14 mouse cellular contexts compared by ENCODE assay signal in genomic region chr14:27371669-27372076, GRCm38 (mm10). TPM values are rescaled to one million over a fixed set of nuclear protein-coding genes. Genes with fewer than 3 reads are reported as not detected.
DNase-seq lines count a peak whose midpoint lies in the region; ATAC-seq and TF ChIP-seq lines count a peak whose summit lies in the region.
"Had no signal": no experiment of that assay in that cellular context is flagged by ENCODE, and none has a peak within 500 bp of the region (broad histone marks: within the 10 kb centered on the region; RNA-seq: fewer than 3 reads in every experiment).

No protein-coding gene starts in this region.

- 41% methylated on average over 8 of the region's 8 CpGs for WGBS in intestine, embryonic 14.5 days
- 58% methylated on average over 8 of the region's 8 CpGs for WGBS in intestine, postnatal 0 days
- whole genome bisulfite sequencing in stomach, embryonic 16.5 days: 49% methylated on average over 8 of the region's 8 CpGs
- 83% methylated on average over 8 of the region's 8 CpGs for WGBS in forebrain, embryonic 16.5 days

- H3K36me3 ChIP-seq in intestine, embryonic 14.5 days (ENCODE audit: control insufficient read depth, insufficient read depth, low read length): no peaks in the 10 kb centered on the region
- H3K36me3 ChIP-seq in intestine, postnatal 0 days (ENCODE audit: control insufficient read depth, insufficient read depth): no peaks in the 10 kb centered on the region
- no peaks in the 10 kb centered on the region for H3K36me3 ChIP-seq in stomach, embryonic 16.5 days (ENCODE audit: control insufficient read depth, insufficient read depth, low read length)
- no peaks in the 10 kb centered on the region for H3K36me3 ChIP-seq in forebrain, embryonic 16.5 days (ENCODE audit: control insufficient read depth, insufficient read depth)
- H3K36me3 ChIP-seq: liver, embryonic 15.5 days had no signal

- no peaks in the 10 kb centered on the region for H3K9me3 ChIP-seq in intestine, embryonic 14.5 days (ENCODE audit: control insufficient read depth, low read length)
- H3K9me3 ChIP-seq in intestine, postnatal 0 days (ENCODE audit: control insufficient read depth): no peaks in the 10 kb centered on the region
- H3K9me3 ChIP-seq in stomach, embryonic 16.5 days (replicated peaks; ENCODE audit: control insufficient read depth, low read length): no peaks in the 10 kb centered on the region
- H3K9me3 ChIP-seq in forebrain, embryonic 16.5 days (ENCODE audit: control insufficient read depth, low read length): no peaks in the 10 kb centered on the region
- H3K9me3 ChIP-seq: forebrain, embryonic 13.5 days; G1E; liver, embryonic 15.5 days had no signal

- peak overlapping the region; percentile 57 for H3K27ac ChIP-seq in intestine, embryonic 14.5 days (ENCODE audit: low read depth)
- no peak overlapping the region for H3K27ac ChIP-seq in intestine, postnatal 0 days (ENCODE audit: low read depth, low read length)
- peak overlapping the region; percentile 51 for H3K27ac ChIP-seq in stomach, embryonic 16.5 days (ENCODE audit: low read length)
- H3K27ac ChIP-seq in forebrain, embryonic 16.5 days (ENCODE audit: low read length): no peak overlapping the region
- H3K27ac ChIP-seq: forebrain, embryonic 13.5 days; liver, embryonic 15.5 days; macrophage had no signal

- DNase-seq in frontal cortex, postnatal 10 days (ENCODE audit: low spot score in 2 of 2): no peak
- no peak for DNase-seq in intestine, embryonic 14.5 days (ENCODE audit: low spot score)
- DNase-seq in cerebellum, postnatal 36 days: peak; percentile 52 to 60
- no peak for DNase-seq in urinary bladder, postnatal 10 days (ENCODE audit: low spot score)
- DNase-seq: thymus, adult 2 months had no signal

- ATAC-seq in frontal cortex, adult (ENCODE audit: low TSS enrichment): 0 out of 2 replicates have a peak, but pooled peaks have one; percentile 8
- ATAC-seq in intestine, embryonic 14.5 days (replicated peaks; ENCODE audit: low FRiP score, low TSS enrichment, low read depth): no peak
- no peak for ATAC-seq in intestine, postnatal 0 days
- ATAC-seq in stomach, embryonic 16.5 days (ENCODE audit: insufficient read depth, low FRiP score): no peak
- no peak for ATAC-seq in forebrain, embryonic 16.5 days
- ATAC-seq: forebrain, embryonic 13.5 days; inflammation-experienced regulatory T-cells, adult 6 months had no signal

- H3K27me3 ChIP-seq in intestine, embryonic 14.5 days (replicated peaks; ENCODE audit: control insufficient read depth, insufficient read depth, low read length): no peaks in the 10 kb centered on the region
- no peaks in the 10 kb centered on the region for H3K27me3 ChIP-seq in intestine, postnatal 0 days (replicated peaks; ENCODE audit: control insufficient read depth, insufficient read depth, low read length)
- H3K27me3 ChIP-seq in stomach, embryonic 16.5 days (ENCODE audit: control insufficient read depth, insufficient read depth, low read length): no peaks in the 10 kb centered on the region
- no peaks in the 10 kb centered on the region for H3K27me3 ChIP-seq in forebrain, embryonic 16.5 days (replicated peaks; ENCODE audit: control insufficient read depth, insufficient read depth, low read length)
- H3K27me3 ChIP-seq: forebrain, embryonic 13.5 days; liver, embryonic 15.5 days had no signal

- H3K4me1 ChIP-seq in intestine, embryonic 14.5 days (replicated peaks; ENCODE audit: control insufficient read depth, insufficient read depth, low read length): no peaks in the 10 kb centered on the region
- H3K4me1 ChIP-seq in intestine, postnatal 0 days (replicated peaks; ENCODE audit: control insufficient read depth, insufficient read depth, low read length): no peaks in the 10 kb centered on the region
- H3K4me1 ChIP-seq in stomach, embryonic 16.5 days (ENCODE audit: control insufficient read depth, insufficient read depth, low read length): no peaks in the 10 kb centered on the region
- H3K4me1 ChIP-seq in forebrain, embryonic 16.5 days (replicated peaks; ENCODE audit: control insufficient read depth, insufficient read depth, low read length): no peaks in the 10 kb centered on the region
- H3K4me1 ChIP-seq: forebrain, embryonic 13.5 days; liver, embryonic 15.5 days had no signal

- no peak overlapping the region for H3K4me2 ChIP-seq in intestine, embryonic 14.5 days (ENCODE audit: low read length)
- no peak overlapping the region for H3K4me2 ChIP-seq in intestine, postnatal 0 days (replicated peaks; ENCODE audit: low read depth)
- no peak overlapping the region for H3K4me2 ChIP-seq in stomach, embryonic 16.5 days (ENCODE audit: low read depth, low read length)
- H3K4me2 ChIP-seq in forebrain, embryonic 16.5 days (ENCODE audit: low read length): no peak overlapping the region
- H3K4me2 ChIP-seq: forebrain, embryonic 13.5 days; liver, embryonic 15.5 days had no signal

- no peak overlapping the region for H3K4me3 ChIP-seq in intestine, embryonic 14.5 days (ENCODE audit: low read depth, low read length)
- H3K4me3 ChIP-seq in intestine, postnatal 0 days (ENCODE audit: low read depth, low read length): no peak overlapping the region
- H3K4me3 ChIP-seq in stomach, embryonic 16.5 days (replicated peaks; ENCODE audit: low read length): no peak overlapping the region
- no peak overlapping the region for H3K4me3 ChIP-seq in forebrain, embryonic 16.5 days (replicated peaks; ENCODE audit: low read length)
- H3K4me3 ChIP-seq: forebrain, embryonic 13.5 days; liver, embryonic 15.5 days had no signal

- no peak overlapping the region for H3K9ac ChIP-seq in intestine, embryonic 14.5 days (ENCODE audit: low read length)
- H3K9ac ChIP-seq in intestine, postnatal 0 days (ENCODE audit: low read depth, low read length): no peak overlapping the region
- no peak overlapping the region for H3K9ac ChIP-seq in stomach, embryonic 16.5 days (ENCODE audit: low read length)
- H3K9ac ChIP-seq in forebrain, embryonic 16.5 days (replicated peaks; ENCODE audit: low read depth, low read length): no peak overlapping the region
- H3K9ac ChIP-seq: forebrain, embryonic 13.5 days; liver, embryonic 15.5 days had no signal

- TF ChIP-seq CTCF in intestine, postnatal 0 days (IDR thresholded peaks at IDR 0.05; ENCODE audit: low read depth): no peak

RNA-seq across cellular contexts. Expression of gene Fam208a, which starts 57.0 kb away (rescaled TPM):
- 11.3 and 14.4 TPM in 2 replicates for polyA plus RNA-seq in intestine, embryonic 14.5 days (2014; fragmentation: Nextera tagmentation; extraction: Ambion mirVana)
- 4.9 and 6.5 TPM in 2 replicates for polyA plus RNA-seq in intestine, postnatal 0 days (2015; fragmentation: Nextera tagmentation; extraction: Ambion mirVana)
- polyA plus RNA-seq in stomach, embryonic 16.5 days (2015; fragmentation: Nextera tagmentation; extraction: Ambion mirVana): 10.3 and 11.2 TPM in 2 replicates
- 13.7 and 17.4 TPM in 2 replicates for polyA plus RNA-seq in forebrain, embryonic 16.5 days (2015; fragmentation: Nextera tagmentation; extraction: Ambion mirVana)

Comparison
In these comparisons a context has a peak if more than half of its experiments do, and no peak if none do; other contexts are left out.
1. H3K27ac ChIP-seq: peak in intestine, embryonic 14.5 days (single experiment) and stomach, embryonic 16.5 days (single experiment); none in intestine, postnatal 0 days (single experiment) and forebrain, embryonic 16.5 days (single experiment).
2. DNase-seq: peak in cerebellum, postnatal 36 days (2 of 2); none in frontal cortex, postnatal 10 days (0 of 2), intestine, embryonic 14.5 days (single experiment) and urinary bladder, postnatal 10 days (single experiment).